Mouse (Mus musculus) thymus, adult 2 months (tissue): Measurements from ENCODE around the gene Gstp2.

Experiments used
- CTCF ChIP-seq: fragments of 200-500 bp; IDR thresholded peaks from 2 replicates; pipeline ENCODE4 v1.5.1; 2012; ENCODE audit warnings: mild to moderate bottlenecking, control low read depth, low read length, moderate library complexity, borderline replicate concordance; ENCODE audit not compliant: control insufficient read depth, poor library complexity, insufficient read depth; ENCODE audit errors: extremely low read depth
- POLR2A ChIP-seq: fragments of 200-500 bp; IDR thresholded peaks from 2 replicates; pipeline ENCODE4 v1.6.1; 2012; ENCODE audit warnings: mild to moderate bottlenecking, low read length, control low read depth, moderate library complexity; ENCODE audit not compliant: control insufficient read depth, poor library complexity, insufficient read depth; ENCODE audit errors: extremely low read depth

DNA sequence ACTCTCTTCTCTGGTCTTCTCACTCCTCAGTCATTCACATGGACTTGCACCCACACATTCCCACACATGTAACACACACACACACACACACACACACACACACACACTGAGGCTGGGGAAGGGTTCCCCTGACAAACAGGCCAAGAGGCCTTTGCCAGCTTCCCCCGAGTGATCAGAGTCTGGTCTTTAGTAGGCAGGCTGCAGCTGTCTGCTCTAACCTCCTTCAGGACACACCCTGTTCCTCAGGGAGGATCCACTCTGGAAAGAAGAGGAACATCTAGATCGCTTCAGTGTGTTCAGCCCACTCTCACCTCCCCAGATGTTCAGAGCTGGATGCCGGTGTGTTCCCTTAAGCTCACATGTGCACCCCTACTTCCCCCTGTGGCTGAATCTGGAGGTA is 48.5 kb upstream of the Gstp2 start:
- TF ChIP-seq CTCF, result no peak
- TF ChIP-seq POLR2A, result no peak
